Mouse (Mus musculus) frontal cortex, postnatal 14 days (tissue): ENCODE results near the gene Olfr830.
"Not testable (repeated sequence)": the region's sequence is repeated elsewhere in the genome, so short reads cannot be mapped to it uniquely, and the experiment has no call there.

Source experiments
- DNase-seq, 2 experiments: peaks; one replicate each; pipeline ENCODE4 v3.0.0; 2022; ENCODE audit warnings: low spot score in 2 of 2

The Olfr830 gene

GRCm38 (mm10) chr9:18874393-18874792, at the start of gene Olfr830:
Gene Olfr830, plus strand, starts transcription at chr9:18874693.
- DNase-seq = no peak

- DNase-seq = no peak
Observed at GRCm38 (mm10) chr9:18854633-18855032, 19.9 kb upstream of the Olfr830 start, which contains the start of gene Olfr829. Gene Olfr829, plus strand, starts transcription at chr9:18854933.

- DNase-seq = not testable (repeated sequence)
Observed at GRCm38 (mm10) chr9:18907699-18908098, 33.2 kb downstream of the Olfr830 start.

- DNase-seq = not testable (repeated sequence)
Observed at GRCm38 (mm10) chr9:18927921-18928320, 53.4 kb downstream of the Olfr830 start.
